Mouse (Mus musculus) left cerebral cortex, postnatal 25 days (tissue): ENCODE measurements around the gene Akap1. TPM values are rescaled to one million over a fixed set of nuclear protein-coding genes. Genes with fewer than 3 reads are reported as not detected.

Source experiments
- DNase-seq, 2 experiments: peaks; one replicate each; pipeline ENCODE4 v3.0.0; 2022; ENCODE audit warnings: low spot score in 2 of 2, mixed read lengths in 1 of 2
- intact Hi-C: fragments of 180-260 bp; cut with DNase I; formaldehyde crosslinking; loops from one replicate; pipeline ENCODE4 v1.15.1; 2025
- total RNA-seq, 2 experiments: library from RNA; stranded (reverse); gene quantifications; 2 replicates each; pipeline ENCODE4 v1.2.3; 2021

Gene Akap1
- total RNA-seq, 2 experiments from 2014 or later, result 34.2 to 41.7 TPM

DNA sequence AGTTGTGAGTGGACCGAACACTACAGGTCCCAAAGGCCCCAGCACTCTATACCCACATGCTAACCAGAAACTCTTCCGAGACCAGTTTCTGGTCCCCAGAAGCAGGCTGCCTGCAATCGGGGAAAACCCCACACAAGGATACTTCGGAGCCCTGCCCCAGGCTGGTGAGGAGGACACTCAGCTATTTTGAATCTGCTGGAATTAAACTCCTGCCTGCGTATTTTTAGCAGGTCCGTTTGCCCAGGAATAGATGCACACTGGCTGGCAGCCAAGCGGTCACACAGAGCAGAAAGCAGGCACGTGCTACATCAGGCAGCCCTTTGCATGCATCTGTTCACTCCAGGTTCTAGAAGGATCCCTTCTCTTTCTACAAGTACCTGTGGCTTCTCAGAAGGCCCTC lies 15.1 kb downstream of the Akap1 start:
- peak; percentile 61 to 77 for DNase-seq
- intact Hi-C loops, result loop anchor here (5.0 kb wide), 1 partner anchor 108 kb away; the partner anchor contains the start of gene Scpep1

DNA sequence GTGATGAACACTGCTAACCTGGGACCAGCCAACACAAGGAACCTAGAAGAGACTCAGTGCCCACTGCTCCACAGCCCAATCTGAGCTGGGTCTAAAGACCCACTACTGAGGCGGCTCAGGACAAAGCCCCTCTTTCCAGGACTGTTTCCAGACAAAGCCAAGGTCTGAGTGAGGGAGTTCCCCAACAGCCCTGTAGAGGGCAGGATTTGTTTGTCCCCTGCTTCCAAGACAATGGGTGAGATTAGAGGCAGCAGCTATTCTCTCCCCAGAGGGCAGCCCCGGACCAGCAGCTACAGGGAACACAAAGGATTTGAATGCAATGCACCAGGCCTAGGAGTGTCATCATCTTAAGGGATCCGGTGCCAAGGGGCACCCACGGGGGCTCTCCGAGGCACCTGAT lies 15.8 kb downstream of the Akap1 start:
- intact Hi-C loops, result loop anchor here (5.0 kb wide), 1 partner anchor 109 kb away; the partner anchor contains the start of gene Scpep1
- peak; percentile 29 to 36 for DNase-seq

DNA sequence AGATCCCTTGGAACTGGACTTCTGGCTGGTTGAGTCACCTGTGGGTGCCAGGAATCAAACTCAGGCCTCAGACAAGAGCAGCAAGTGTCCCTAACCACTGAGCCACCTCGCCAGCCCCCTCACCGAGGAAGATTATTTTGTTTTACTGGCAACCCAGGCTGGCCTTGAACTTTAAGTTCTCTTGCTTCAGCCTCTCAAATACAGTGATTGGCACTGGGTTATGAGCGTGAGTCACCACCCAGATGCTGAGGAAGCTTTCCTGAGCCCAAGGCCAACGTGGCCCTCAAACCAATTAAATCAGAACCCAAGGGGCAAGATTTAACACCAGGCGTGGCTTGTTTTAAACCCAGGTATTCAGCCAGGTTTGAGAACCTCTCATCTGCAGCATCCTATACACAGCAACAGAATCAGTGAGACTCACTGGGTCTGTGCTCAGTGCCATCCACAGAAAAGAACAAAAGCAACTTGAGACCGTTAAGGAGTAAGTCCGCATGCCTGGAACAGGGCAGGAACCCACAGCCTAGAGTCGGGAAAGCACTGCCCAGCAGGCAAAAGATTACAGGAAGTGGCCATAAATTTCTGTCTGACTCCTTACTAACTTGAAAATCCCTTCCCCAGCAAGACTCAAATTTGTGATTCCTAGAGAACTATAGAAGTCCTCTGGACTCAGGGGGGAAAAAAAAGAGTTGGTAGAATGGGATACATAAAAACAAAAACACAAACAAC lies 16.9 kb downstream of the Akap1 start:
- intact Hi-C loops, result loop anchor here (5.0 kb wide), 1 partner anchor 110 kb away; the partner anchor contains the start of gene Scpep1
- no peak for DNase-seq

DNA sequence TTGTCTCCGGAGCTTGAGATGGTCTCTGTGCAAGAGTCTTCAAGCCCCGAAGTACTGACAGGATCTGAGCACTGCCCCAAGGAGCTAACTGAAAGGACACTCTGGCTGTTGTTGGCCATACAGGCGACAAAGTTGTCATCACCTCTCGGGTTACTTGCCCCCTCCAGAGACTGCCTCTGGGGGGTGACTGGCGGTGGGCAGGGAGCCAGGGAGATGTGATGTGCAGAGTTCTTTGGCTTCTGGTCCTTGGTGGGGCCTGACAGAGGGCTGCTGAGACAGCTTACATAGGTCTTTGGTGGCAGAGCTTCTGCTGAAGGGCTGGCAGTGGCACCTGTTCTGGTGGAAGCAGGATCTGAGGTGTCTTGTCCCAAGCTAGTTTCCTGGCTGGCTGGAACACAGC lies 20.0 kb downstream of the Akap1 start:
- intact Hi-C loops, result no loop called here
- DNase-seq, result no peak

DNA sequence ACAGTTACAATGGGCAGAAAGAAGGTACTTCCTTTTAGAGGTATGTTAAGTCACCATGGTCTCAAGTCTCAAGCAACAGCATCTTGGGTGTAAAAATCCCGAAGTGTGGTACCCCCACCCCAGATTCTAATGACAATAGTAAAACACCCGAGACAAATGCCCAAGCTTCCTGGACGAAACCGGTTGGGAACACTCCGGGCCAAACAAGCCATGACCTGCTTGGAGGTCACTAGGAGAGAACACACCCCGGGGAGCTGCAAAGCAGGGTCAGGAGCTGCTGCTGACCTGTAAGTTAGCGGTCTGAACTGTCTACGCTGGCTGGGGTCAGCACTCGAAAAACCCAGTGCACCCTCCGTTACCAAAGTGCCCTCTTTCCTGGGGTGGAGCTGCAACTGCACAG lies 21.1 kb downstream of the Akap1 start:
- DNase-seq, result no peak
- intact Hi-C loops, result no loop called here

DNA sequence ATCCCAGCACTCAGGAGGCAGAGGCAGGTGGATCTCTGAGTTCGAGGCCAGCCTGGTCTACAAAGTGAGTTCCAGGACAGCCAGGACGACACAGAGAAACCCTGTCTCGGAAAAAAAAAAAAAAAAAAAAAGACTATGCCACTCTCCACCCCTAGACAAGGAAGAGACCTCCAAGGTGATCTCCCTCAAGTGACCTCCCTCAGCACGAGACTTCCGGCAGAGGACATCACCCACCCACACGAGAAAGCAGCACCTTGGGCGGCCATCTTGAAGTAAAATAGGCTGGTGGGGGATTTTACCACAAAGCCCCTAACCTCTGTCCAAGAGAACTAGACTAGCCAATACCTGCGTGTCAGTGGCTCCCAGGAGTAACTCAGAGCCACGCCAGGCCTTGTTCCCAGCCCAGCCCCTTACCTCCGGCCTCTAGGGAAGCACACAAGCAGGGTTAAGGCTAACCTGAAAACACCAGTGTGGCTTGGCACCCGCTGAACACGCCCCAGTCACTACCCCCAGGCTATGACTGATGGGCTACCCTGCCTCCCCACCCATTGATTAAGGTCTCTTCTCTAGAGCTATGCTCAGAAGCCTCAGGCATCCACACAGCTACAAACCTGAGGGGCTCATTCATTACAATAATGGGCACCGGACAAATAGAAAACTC lies 21.9 kb downstream of the Akap1 start:
- DNase-seq, result no peak
- intact Hi-C loops, result no loop called here

DNA sequence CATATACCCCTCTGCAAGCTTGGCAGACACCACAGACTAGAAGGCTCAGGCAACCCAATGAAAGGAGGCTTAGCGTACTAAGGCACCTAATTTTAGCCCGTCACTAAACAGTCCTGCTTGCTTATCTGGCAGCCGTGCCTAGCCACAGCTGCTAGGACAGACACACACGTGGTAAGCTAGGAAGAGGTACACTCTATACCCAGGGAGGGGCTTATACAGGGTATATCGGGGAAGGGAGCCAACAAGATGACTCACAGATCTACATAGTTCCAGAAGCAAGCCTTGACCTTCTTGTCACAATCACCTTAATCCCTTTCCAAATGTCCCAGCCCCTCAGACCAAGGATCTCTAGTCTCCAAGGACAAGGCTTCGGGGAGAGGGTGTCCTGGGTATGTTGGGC lies 23.0 kb downstream of the Akap1 start:
- intact Hi-C loops, result no loop called here
- DNase-seq, result peak in 1 of 2 experiments; percentile 38

DNA sequence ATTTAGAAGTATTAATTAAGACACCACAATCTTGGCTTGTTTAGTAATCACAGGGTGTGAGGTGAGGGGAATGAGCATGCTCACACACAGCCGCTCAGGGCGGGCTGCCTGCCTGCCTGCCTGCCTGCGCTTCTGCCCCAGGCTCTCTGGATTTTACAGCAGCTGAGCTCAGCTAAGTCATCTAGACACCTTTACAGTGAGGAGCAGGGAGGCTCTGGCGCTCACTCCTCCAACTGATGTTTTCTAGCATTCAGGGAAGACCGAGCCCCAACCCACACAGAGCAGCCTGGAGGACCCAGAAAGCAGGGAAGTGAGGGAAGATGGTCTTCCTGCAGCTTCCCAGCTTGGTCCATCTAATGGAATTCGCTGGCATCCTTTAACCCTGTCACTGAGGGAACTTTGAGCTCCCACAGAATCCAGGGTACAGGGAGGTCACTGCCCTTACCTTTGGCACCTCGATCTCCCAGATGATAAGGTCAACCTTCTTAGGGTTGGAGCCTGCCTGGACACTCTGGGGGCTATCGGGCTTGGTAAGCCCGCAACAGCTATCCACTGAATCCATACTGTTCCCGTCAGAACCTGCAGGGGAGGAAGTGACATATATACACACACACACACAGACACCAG lies 23.5 kb downstream of the Akap1 start:
- intact Hi-C loops, result no loop called here
- peak in 1 of 2 experiments; percentile 46 for DNase-seq

DNA sequence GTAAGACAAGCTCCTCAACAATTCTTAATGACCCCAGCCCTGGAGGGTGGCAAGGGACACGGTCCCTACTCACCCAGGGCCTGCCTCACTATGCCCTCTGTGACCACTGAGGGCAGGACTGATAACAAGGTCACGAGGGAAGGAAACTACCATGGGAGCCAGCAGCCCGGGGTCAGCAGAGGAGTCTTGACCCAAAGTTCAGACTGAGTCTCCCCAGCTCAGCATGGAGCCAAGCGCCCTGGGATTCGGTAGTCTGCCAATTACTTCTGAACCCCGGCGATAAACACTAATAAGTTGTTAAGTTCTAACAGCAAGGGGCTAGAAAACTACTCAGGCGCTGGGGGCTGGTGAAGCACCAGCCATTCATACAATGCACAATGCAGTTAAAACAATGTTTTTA lies 24.1 kb downstream of the Akap1 start:
- no peak for DNase-seq
- intact Hi-C loops, result no loop called here

DNA sequence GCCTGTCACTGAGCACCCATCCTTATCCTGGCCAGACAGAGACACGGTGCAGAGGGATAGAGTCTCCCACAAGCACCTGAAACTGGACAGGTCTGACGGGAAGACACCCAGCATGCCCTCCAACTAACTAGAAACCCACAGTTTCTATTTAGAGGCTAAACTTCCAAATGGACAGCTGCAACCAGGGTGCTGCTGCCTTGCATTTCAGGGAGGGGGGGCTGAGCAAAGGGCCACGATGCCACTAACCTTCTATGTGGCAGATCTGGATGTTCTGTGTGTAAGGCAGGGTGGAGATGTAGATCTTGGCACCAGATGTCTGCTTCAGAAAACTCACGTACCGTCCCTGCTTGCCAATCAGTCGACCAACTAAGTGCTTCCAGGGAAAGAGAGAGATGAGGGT lies 25.0 kb downstream of the Akap1 start:
- DNase-seq, result no peak
- intact Hi-C loops, result no loop called here

DNA sequence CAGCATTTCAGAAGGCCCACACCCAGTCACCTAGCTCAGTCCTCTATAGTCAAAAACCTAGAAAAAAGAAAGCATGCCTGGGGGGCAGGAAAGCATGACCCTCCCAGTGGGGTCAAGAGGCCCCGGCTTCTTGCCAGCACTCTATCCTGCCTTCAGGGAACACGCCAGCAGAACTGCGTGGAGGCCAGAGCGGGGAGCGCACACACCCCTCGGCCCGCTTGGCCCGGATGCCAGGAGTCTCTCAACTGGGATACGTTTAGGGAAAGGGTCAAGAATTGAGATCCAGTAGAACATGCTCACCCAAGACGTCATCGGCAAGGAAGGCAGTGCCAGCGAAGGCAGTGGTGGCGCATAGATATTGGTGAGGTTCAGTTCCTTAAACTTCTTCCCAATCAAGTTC lies 25.8 kb downstream of the Akap1 start:
- no peak for DNase-seq
- intact Hi-C loops, result no loop called here

DNA sequence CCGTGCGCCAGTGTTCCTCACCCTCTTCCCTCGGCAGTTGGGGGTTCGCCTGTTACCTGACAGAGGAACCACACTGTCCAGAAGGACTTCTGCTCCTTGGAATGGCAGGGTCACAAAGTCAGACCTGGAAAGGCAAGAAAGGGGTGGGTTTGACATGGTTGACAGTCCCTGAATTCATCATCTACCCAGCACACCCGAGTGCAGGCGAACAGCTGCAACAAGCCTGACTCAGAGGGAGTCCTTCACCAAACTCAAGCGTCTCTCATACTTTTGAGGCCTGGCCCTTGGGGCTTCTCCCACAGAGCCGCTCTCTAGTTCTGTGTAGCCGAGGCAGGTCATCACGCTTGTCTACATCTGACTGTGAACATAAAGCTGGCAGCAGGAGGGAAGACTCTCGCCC lies 29.8 kb downstream of the Akap1 start:
- intact Hi-C loops, result no loop called here
- no peak for DNase-seq

DNA sequence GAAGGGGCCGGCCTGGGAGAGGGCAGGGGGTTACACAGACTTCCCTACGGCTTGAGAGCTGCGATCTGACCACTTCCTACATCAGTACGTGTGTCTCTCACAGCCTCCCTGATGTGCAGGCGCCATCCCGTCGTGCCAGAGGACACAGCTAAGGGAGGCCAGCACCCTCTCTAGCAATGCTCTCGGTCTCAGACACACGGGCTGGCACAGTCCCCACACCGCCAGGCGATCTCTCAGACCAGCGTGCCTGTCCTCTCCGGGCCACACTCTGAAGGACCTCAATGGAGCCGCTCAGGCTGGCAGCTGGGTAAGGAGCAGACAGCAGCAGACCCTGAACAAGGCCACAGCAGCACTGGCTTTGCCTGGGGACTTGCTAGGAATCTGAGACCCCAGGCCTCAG lies 30.3 kb downstream of the Akap1 start:
- intact Hi-C loops, result no loop called here
- DNase-seq, result no peak

DNA sequence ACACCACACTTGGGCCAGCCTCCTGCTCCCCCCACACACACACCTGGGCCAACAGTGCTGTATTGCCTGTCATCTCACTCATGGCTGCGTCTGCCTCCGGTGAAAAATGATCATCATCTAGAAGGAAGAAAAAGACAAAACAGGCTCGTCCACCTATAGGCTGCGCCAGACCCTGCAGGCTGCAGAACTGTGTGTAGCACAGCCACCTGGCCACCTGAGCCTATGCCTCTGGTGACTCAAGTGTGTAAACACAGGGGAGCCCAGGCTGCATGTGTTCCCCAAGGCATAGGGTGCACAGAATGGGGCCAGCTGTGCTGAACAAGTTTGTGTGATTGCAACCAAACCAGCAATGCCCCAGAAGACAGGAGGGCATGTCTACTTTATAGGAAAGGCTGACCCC lies 31.3 kb downstream of the Akap1 start:
- intact Hi-C loops, result no loop called here
- no peak for DNase-seq

DNA sequence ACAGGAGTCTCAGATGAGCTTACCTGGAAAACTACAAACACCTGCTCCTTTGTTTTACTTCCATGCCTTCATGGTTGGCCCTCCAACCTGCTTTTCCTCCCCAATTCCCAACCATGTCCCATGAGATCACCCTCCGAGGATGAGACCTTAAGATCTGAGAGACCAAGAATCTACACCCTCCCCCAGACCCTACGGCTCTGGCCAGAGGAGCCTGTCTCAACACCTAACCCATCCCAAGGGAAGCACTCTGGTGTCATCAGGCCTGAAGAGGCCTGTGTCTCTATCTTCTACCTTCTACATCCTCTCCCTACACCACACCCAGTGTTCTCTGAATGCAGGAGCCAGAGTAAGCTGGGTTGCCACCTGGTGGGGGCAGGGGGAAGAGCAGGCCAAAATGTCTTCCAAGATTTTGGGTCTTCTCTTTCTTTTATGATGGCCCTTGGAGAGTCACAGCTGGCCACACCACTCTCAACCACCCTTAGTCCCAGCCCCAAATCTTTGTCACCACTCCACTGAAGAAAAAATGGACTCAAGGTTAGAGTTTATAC lies 34.1 kb downstream of the Akap1 start:
- intact Hi-C loops, result no loop called here
- peak in 1 of 2 experiments; percentile 44 for DNase-seq

DNA sequence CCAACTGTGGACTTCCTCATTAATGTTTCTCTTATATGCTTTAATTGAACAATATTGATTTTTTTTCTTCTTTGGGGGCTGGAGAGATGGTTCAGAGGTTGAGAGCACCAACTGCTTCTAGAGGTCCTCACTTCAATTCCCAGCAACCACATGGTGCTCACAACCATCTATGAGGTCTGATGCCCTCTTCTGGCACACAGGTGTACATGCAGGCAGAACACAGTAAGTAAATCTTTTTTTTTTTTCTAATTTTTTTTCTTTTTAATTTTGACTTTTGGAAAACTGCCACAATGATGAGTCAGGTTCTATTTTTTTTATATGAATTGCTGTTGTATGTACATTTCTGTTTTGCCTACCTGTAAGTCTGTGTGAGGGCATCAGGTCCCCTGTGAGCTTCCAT lies 35.9 kb downstream of the Akap1 start:
- intact Hi-C loops, result no loop called here
- DNase-seq, result no peak

DNA sequence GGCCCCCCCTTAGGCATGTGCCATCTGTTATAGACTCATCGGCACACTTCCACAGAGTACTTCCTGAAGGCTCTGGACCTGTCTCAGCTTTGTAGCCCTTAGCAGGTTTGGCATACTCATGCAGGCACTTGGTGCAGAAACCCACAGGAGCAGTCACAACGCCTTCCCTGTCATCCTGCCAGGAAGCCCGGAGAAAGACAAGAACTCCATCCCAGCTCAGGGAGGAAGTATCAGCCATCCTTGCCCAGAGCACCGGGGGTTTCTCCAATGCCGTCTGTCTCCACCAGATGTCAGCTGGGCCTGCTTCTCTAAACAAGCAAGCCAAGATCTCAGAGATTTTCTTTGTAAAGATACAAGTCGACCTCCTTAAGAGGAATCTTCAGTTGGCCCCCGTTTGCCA lies 38.5 kb downstream of the Akap1 start:
- DNase-seq, result peak in 1 of 2 experiments; percentile 23
- intact Hi-C loops, result no loop called here

DNA sequence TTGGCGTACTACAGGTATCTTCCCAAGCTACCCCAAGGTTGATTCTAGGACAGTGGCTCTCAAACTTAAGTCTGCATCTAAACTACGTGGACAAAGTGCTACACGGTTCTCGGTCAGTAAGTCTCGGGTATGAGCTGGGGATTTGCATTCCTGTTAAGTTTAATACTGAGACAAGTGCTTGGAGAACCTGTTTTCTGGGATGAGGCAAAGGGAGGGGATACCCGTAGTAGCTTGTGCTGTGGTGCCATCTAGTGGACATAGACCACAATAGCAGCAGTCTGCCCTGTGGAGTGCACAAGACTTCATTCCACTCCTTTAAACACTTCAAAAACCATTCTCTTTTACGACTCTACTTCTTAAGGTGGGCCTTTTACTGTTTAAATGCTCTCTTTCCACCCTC lies 41.4 kb downstream of the Akap1 start:
- intact Hi-C loops, result loop anchor here (1.0 to 5.0 kb wide), 6 partner anchors 96 to 856 kb away; no protein-coding TSS in a partner anchor

DNA sequence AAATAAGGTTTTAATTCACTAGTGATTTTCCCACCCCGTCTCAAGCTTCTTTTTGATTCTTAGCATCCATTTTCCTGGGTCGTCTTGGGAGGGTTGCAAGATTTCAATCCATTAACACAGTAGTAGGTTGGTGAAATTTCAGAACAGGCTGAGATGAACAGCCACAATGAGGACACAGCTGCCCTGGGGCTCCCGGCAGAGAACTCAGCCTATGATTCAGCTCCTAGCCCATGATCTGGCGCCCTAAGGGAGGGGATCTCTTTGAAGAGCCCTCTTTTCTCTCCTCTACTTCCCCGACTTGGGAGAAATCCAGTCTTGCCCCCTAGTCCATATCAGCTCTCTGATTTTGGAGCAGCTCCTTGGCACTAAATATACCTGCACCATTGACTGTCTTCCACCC lies 41.9 kb downstream of the Akap1 start:
- intact Hi-C loops, result loop anchor here (5.0 kb wide), 4 partner anchors 95 to 855 kb away; no protein-coding TSS in a partner anchor
- no peak for DNase-seq

More for the DNA sequence above, 41.4 kb downstream of the Akap1 start:
- peak; percentile 83 to 87 for DNase-seq
